Mouse (Mus musculus) right cerebral cortex, postnatal 4 days (tissue): ENCODE measurements around the gene Gsc2.

Source experiments
- DNase-seq: peaks from one replicate; pipeline ENCODE4 v3.0.0-alpha.2; 2022

The Gsc2 gene

GRCm38 (mm10) chr16:17922163-17922538, 7.3 kb upstream of the Gsc2 start:
- peak; percentile 53 for DNase-seq

GRCm38 (mm10) chr16:17921325-17922162, 6.7 kb upstream of the Gsc2 start:
- peak; percentile 98 for DNase-seq

- no peak for DNase-seq
These were observed 5.7 kb upstream of the Gsc2 start for GRCm38 (mm10) chr16:17920586-17920985.

GRCm38 (mm10) chr16:17911052-17911595, 3.7 kb downstream of the Gsc2 start, which contains the start of gene Ess2:
Ess2 (minus strand) TSS chr16:17911348.
- DNase-seq: peak; percentile 81

GRCm38 (mm10) chr16:17898462-17898861, 16.4 kb downstream of the Gsc2 start, which contains the start of the genes Dgcr2 and Tssk2:
Dgcr2 (minus strand) TSS chr16:17898562.
Tssk2 (plus strand) TSS chr16:17898637.
- no peak for DNase-seq

GRCm38 (mm10) chr16:17896091-17896490, 18.8 kb downstream of the Gsc2 start:
- no peak for DNase-seq

GRCm38 (mm10) chr16:17893923-17894322, 20.9 kb downstream of the Gsc2 start, which contains the start of gene Tssk1:
Tssk1 (plus strand) TSS chr16:17894223.
- DNase-seq: no peak

- DNase-seq: no peak
These were observed 22.3 kb downstream of the Gsc2 start for GRCm38 (mm10) chr16:17892606-17893005.

GRCm38 (mm10) chr16:17891567-17891959, 23.3 kb downstream of the Gsc2 start, which contains the start of gene Gm20518:
Gm20518 (minus strand) TSS chr16:17891671.
- peak; percentile 100 for DNase-seq

- DNase-seq: peak; percentile 71
These were observed 23.8 kb downstream of the Gsc2 start for GRCm38 (mm10) chr16:17890917-17891566.

- no peak for DNase-seq
These were observed 24.5 kb downstream of the Gsc2 start for GRCm38 (mm10) chr16:17890342-17890727.

GRCm38 (mm10) chr16:17889689-17890341, 25.0 kb downstream of the Gsc2 start:
- DNase-seq: no peak

GRCm38 (mm10) chr16:17884116-17884515, 30.7 kb downstream of the Gsc2 start:
- DNase-seq: no peak

GRCm38 (mm10) chr16:17882196-17882595, 32.7 kb downstream of the Gsc2 start:
- DNase-seq: no peak

- no peak for DNase-seq
These were observed 35.3 kb downstream of the Gsc2 start for GRCm38 (mm10) chr16:17879571-17879970.

GRCm38 (mm10) chr16:17876096-17876495, 38.8 kb downstream of the Gsc2 start:
- DNase-seq: no peak

- DNase-seq: no peak
These were observed 39.7 kb downstream of the Gsc2 start for GRCm38 (mm10) chr16:17875174-17875573.

GRCm38 (mm10) chr16:17872995-17873394, 41.9 kb downstream of the Gsc2 start:
- DNase-seq: no peak

- no peak for DNase-seq
These were observed 43.6 kb downstream of the Gsc2 start for GRCm38 (mm10) chr16:17871248-17871647.

- no peak for DNase-seq
These were observed 49.1 kb downstream of the Gsc2 start for GRCm38 (mm10) chr16:17865770-17866169.

GRCm38 (mm10) chr16:17865293-17865692, 49.6 kb downstream of the Gsc2 start:
- no peak for DNase-seq
